Mouse (Mus musculus) limb, embryonic 11.5 days (tissue): ENCODE data around the gene Olfr449. TPM values are rescaled to one million over a fixed set of nuclear protein-coding genes. Genes with fewer than 3 reads are reported as not detected.

Source experiments
- ATAC-seq: fragments of 200-750 bp; cut with Nextera tagmentation; 2 replicates; pipeline ENCODE4 v1.8.0; 2017; ENCODE audit warnings: low read depth; ENCODE audit not compliant: insufficient number of reproducible peaks, low FRiP score, low TSS enrichment
- DNase-seq: peaks from one replicate; pipeline ENCODE4 v3.0.0-alpha.2; 2015; ENCODE audit warnings: low spot score
- H3K27ac ChIP-seq: fragments of 300-500 bp; sonication (generic); replicated peaks from 2 replicates; pipeline ENCODE4 v1.5.1; 2014; ENCODE audit warnings: low read depth, mild to moderate bottlenecking, low read length
- H3K27me3 ChIP-seq: fragments of 300-500 bp; sonication (generic); 2 replicates; pipeline ENCODE4 v1.6.1; 2014; ENCODE audit warnings: mild to moderate bottlenecking, low read length, mixed read lengths; ENCODE audit not compliant: control insufficient read depth, insufficient read depth
- H3K36me3 ChIP-seq: fragments of 300-500 bp; sonication (generic); 2 replicates; pipeline ENCODE4 v1.6.1; 2014; ENCODE audit warnings: mild to moderate bottlenecking, low read length, moderate library complexity, mixed read lengths; ENCODE audit not compliant: control insufficient read depth, insufficient read depth
- H3K4me1 ChIP-seq: fragments of 300-500 bp; sonication (generic); 2 replicates; pipeline ENCODE4 v1.6.1; 2014; ENCODE audit warnings: low read length, mixed read lengths; ENCODE audit not compliant: control insufficient read depth, insufficient read depth
- H3K4me2 ChIP-seq: fragments of 300-500 bp; sonication (generic); 2 replicates; pipeline ENCODE4 v1.6.1; 2014; ENCODE audit warnings: low read depth, mild to moderate bottlenecking, moderate library complexity; ENCODE audit not compliant: severe bottlenecking
- H3K4me3 ChIP-seq: fragments of 300-500 bp; sonication (generic); 2 replicates; pipeline ENCODE4 v1.5.1; 2014; ENCODE audit warnings: low read depth, low read length
- H3K9ac ChIP-seq: fragments of 300-500 bp; sonication (generic); 2 replicates; pipeline ENCODE4 v1.6.1; 2014; ENCODE audit warnings: mild to moderate bottlenecking, low read length
- H3K9me3 ChIP-seq: fragments of 300-500 bp; sonication (generic); 2 replicates; pipeline ENCODE4 v1.6.1; 2016; ENCODE audit warnings: low read length; ENCODE audit not compliant: control insufficient read depth
- polyA plus RNA-seq: library from polyadenylated mRNA; unstranded; fragments of >200 nt; fragmentation: Nextera tagmentation; extraction: Ambion mirVana; gene quantifications from 2 replicates; pipeline ENCODE4 v1.2.1, GENCODE M21; 2014

Gene Olfr449
- polyA plus RNA-seq, 1 experiment from 2014 or later = not detected

GRCm38 (mm10) chr6:42876323-42876722 lies 42.1 kb downstream of the Olfr449 start:
- no peak overlapping the region for H3K4me3 ChIP-seq
- H3K9ac ChIP-seq = no peak overlapping the region
- H3K4me2 ChIP-seq = no peak overlapping the region
- H3K27me3 ChIP-seq = no peaks in the 10 kb centered on the region
- no peaks in the 10 kb centered on the region for H3K9me3 ChIP-seq
- H3K36me3 ChIP-seq = no peaks in the 10 kb centered on the region
- no peaks in the 10 kb centered on the region for H3K4me1 ChIP-seq
- ATAC-seq (no peak), DNase-seq (no peak)
- no peak overlapping the region for H3K27ac ChIP-seq

Other genes starting within 250 kb of the Olfr449 start
- gene Tcaf3, start 236.7 kb upstream of the Olfr449 start, polyA plus RNA-seq = not detected in 2 replicates
- gene Tcaf2, start 189.1 kb upstream of the Olfr449 start, polyA plus RNA-seq = 1.8 and 3.0 TPM in 2 replicates
- 87.0 and 89.6 TPM in 2 replicates for gene Tcaf1, start 124.3 kb upstream of the Olfr449 start, polyA plus RNA-seq
- not detected in 2 replicates for gene Olfr453, start 95.0 kb upstream of the Olfr449 start, polyA plus RNA-seq
- not detected in 2 replicates for gene Olfr38, start 78.0 kb upstream of the Olfr449 start, polyA plus RNA-seq
- not detected in 2 replicates for gene Olfr452, start 49.3 kb upstream of the Olfr449 start, polyA plus RNA-seq
- gene Olfr450, start 22.4 kb upstream of the Olfr449 start, polyA plus RNA-seq = not detected in 2 replicates
- not detected in 2 replicates for gene Olfr448, start 56.1 kb downstream of the Olfr449 start, polyA plus RNA-seq
- gene Olfr447, start 74.5 kb downstream of the Olfr449 start, polyA plus RNA-seq = not detected in 2 replicates
- not detected in 2 replicates for gene Olfr446, start 87.0 kb downstream of the Olfr449 start, polyA plus RNA-seq
- gene Olfr444, start 114.7 kb downstream of the Olfr449 start, polyA plus RNA-seq = not detected in 2 replicates